Mouse (Mus musculus) large intestine, adult 2 months (tissue): ENCODE data around the gene Llcfc1. TPM values are rescaled to one million over a fixed set of nuclear protein-coding genes. Genes with fewer than 3 reads are reported as not detected.

ENCODE experiments used
- DNase-seq: peaks from one replicate; pipeline ENCODE4 v3.0.0-alpha.2; 2012; ENCODE audit warnings: low read depth, low spot score
- WGBS: fragments of 180-500 bp; shearing (Covaris S2); methylation state at CpG from one replicate; pipeline ENCODE4 v1.1.7; 2018; 5-methylcytosine and 5-hydroxymethylcytosine counted together
- polyA plus RNA-seq: library from polyadenylated mRNA; depleted of rRNA; stranded (reverse); fragments of >200 nt; gene quantifications from 2 replicates; pipeline ENCODE4 v1.2.3, GENCODE M21; 2012; rRNA removed

The Llcfc1 gene
- polyA plus RNA-seq, result not detected in 2 replicates

- WGBS, result 94% methylated on average over 2 of the region's 2 CpGs
- DNase-seq, result no peak
Measured at GRCm38 (mm10) chr6:41684131-41684530, at the start of gene Llcfc1. Gene Llcfc1 (plus strand): TSS chr6:41684431.

GRCm38 (mm10) chr6:41635211-41635610 lies 49.0 kb upstream of the Llcfc1 start:
- 45% methylated on average over 1 of the region's 1 CpGs for WGBS
- DNase-seq, result no peak

GRCm38 (mm10) chr6:41636178-41636577 lies 48.1 kb upstream of the Llcfc1 start, which contains the start of gene Trpv6:
Gene Trpv6 (minus strand): TSS chr6:41636405.
- 16% methylated on average over 5 of the region's 5 CpGs for WGBS
- DNase-seq, result no peak

DNA sequence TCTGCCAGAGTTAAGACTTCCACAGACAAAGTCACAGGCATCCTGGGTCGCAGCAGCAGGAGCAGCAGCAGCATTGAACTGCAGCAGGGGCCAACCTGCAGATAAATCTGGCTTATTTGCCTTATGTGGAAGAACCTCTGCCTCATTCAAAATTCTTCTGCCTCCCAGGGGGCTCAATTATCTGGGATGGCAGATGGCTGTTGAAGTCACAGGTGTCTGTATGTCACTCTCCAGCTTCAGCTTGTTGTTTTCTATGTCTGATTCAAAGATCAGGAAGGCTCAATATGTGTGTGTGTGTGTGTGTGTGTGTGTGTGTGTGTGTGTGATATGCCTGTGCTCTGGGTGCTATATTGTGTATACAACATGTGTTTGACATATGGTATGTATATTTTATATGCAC lies 46.8 kb upstream of the Llcfc1 start:
- no peak for DNase-seq
- WGBS, result 63% methylated on average over 1 of the region's 1 CpGs

DNA sequence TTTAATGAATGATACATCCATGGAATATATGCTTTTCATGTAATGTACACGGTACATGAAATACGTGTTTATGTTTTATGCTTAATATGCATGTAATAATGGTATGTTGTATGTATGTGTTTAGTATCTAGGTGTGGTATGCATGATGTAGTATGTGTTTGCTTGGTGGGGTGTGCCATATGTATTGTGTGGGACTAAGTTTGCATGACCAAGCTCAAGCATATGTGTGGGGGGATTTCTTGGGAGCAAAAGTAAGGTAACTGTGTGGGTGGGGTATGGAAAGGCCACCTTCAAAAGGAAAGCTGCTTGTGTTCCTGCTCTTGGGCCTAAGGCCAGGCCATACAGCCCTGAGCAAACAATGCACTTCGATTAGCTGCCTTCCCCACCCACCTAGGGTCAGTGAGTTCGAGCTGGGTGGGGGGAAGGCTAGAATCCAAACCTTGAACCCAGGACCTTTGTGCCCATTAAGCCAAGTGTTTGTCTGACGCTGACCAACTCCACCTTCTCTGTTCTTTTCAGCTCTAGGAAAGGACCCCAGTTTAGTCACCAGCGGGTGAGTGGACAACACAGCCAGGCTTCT lies 46.2 kb upstream of the Llcfc1 start:
- DNase-seq, result no peak
- 57% methylated on average over 6 of the region's 6 CpGs for WGBS

GRCm38 (mm10) chr6:41640449-41640848 lies 43.8 kb upstream of the Llcfc1 start:
- WGBS, result 73% methylated on average over 3 of the region's 3 CpGs
- no peak for DNase-seq

DNA sequence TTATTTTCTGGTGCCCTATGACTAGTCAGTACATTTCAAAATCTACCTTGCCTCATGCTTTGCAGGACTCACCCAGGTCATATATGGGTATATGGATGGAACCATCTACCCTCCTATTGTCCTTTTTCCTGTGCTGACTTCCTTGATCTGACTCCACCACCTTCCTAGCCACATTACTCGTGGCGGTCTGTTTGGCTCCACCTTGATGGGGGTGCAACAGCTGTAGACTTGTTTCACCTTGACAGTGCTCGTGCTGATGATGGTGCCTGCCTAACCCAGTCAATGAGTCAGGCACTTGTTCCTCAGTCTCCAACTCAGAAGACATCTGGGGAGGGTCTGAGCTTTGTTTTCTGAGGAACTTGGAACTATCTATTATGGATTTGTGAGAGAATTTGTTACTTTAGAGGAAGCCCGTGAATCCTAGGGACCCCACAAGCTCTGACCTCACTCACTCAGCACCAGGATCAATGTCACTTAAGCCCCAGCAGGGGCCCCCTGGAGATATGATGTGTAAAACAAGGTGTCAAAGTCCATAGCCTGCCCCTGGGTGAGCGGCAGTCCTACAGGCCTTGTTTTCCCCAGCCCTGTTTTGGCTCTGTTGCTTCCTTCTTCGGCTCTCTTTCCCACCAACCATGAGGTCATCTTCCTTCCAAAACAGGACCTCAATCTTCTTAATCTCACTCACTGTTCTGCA lies 42.9 kb upstream of the Llcfc1 start:
- DNase-seq, result no peak
- WGBS, result 54% methylated on average over 6 of the region's 6 CpGs

DNA sequence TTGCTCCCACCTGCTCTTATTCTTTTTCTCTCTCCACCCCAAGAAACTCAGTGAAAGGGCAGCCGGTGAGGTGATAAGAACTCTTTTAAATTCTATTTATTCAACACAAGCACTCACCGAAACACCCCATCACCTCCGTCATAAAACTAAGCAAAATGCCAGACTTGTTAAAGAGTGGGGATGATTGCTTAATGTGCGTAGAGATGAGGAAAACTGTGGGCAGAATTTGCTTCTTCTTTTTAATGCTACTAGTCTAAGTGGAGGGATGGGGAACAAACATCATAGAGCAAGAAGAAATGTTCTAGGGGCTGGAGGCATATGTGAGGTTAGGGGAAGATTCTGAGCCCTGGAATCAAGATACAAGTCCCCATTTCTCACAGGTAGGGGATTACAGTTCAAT lies 41.5 kb upstream of the Llcfc1 start:
- 32% methylated on average over 4 of the region's 4 CpGs for WGBS
- no peak for DNase-seq

- 37% methylated on average over 3 of the region's 3 CpGs for WGBS
- DNase-seq, result no peak
Measured at GRCm38 (mm10) chr6:41643227-41643626, 41.0 kb upstream of the Llcfc1 start.

DNA sequence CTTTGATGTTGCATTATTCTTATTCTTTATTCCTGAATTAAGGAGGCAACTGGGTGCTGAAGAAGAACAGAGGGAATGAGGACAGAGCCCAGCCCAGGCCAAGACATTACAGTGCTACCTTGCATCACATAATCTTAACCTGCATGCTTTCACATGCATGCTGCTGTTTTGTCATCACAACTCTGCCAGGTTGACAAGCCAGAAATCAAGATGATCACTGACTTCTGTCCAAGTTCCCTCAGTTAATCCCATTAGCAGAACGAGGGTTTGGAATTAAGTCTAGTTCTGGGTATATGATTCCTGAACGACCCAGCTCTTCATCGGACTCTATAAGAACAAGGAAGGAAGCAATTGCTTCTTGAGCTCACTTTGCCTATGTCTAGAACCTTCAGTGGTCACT lies 38.0 kb upstream of the Llcfc1 start:
- DNase-seq, result no peak
- WGBS, result 89% methylated on average over 3 of the region's 3 CpGs

- DNase-seq, result no peak
Measured at GRCm38 (mm10) chr6:41646672-41647071, 37.6 kb upstream of the Llcfc1 start.

DNA sequence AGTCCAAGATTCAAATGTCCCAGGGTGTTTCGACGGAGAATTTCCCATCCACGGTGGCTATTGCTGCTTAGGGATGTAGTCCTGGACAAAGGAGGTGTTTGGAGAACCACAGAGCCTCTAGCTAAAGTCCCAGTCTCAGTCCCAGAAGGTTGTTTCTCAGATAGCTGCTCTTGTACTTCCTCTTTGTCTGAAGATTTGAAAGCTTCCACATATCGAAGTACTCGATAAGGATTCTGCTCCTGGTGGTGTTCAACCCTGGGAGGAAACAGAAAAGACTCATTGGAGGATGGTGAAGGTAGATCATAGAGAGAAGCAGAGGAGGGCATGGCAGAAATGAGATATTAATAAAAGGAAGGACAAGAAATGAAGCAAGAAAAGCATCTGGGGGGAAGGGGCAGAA lies 31.1 kb upstream of the Llcfc1 start:
- WGBS, result 86% methylated on average over 5 of the region's 5 CpGs
- no peak for DNase-seq

DNA sequence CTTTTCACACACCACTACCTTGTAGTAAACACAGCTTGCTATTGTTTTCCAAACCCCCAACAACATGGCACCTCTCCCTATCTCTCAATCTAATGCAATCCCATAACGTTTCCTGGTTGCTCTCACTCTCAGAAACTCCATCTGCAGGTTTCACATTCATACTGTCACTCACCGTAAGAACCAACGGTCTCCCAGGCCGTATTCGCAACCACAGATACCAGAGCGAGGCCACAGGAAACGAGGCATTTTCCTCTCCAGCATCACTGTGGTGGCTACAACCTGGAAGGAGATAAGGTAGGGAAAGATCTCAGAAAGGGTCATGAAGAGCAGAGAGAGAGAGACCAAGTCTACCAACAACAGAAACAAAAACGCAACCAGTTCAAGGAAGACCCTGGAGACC lies 29.6 kb upstream of the Llcfc1 start:
- 76% methylated on average over 8 of the region's 8 CpGs for WGBS
- DNase-seq, result no peak

- DNase-seq, result no peak
- 66% methylated on average over 1 of the region's 1 CpGs for WGBS
Measured at GRCm38 (mm10) chr6:41658487-41658886, 25.7 kb upstream of the Llcfc1 start.

GRCm38 (mm10) chr6:41662320-41662719 lies 21.9 kb upstream of the Llcfc1 start:
- WGBS, result 18% methylated on average over 2 of the region's 2 CpGs

GRCm38 (mm10) chr6:41676530-41676929 lies 7.7 kb upstream of the Llcfc1 start:
- 90% methylated on average over 2 of the region's 2 CpGs for WGBS
- DNase-seq, result no peak

More at GRCm38 (mm10) chr6:41662320-41662719, 21.9 kb upstream of the Llcfc1 start:
- DNase-seq, result no peak

- 62% methylated on average over 1 of the region's 1 CpGs for WGBS
- DNase-seq, result no peak
Measured at GRCm38 (mm10) chr6:41680669-41681068, 3.6 kb upstream of the Llcfc1 start, which contains the start of gene Trpv5. Gene Trpv5 (minus strand): TSS chr6:41680769.

DNA sequence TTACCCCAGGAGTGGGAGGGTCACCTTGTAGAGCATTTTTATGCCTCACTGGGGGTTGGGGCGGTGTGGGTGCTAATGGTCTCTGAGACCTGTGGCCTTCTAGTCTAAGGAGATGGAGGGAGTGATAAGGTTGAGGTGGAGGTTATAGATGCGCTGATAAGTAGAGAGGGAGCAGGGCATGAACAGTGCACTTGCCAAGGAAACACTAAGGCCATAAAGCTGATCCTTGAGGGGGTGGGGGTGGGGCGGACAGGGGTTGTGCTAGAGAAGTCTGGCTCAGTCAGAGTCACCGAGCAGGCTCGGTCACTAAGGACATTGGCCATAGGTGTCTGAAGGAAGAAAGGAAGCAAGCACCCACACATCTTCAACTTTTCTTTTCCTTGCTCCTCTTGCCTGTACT lies 2.6 kb upstream of the Llcfc1 start:
- 33% methylated on average over 5 of the region's 5 CpGs for WGBS
- DNase-seq, result no peak

GRCm38 (mm10) chr6:41684911-41685310 lies 680 bp downstream of the Llcfc1 start:
- WGBS, result 69% methylated on average over 5 of the region's 5 CpGs
- DNase-seq, result no peak

DNA sequence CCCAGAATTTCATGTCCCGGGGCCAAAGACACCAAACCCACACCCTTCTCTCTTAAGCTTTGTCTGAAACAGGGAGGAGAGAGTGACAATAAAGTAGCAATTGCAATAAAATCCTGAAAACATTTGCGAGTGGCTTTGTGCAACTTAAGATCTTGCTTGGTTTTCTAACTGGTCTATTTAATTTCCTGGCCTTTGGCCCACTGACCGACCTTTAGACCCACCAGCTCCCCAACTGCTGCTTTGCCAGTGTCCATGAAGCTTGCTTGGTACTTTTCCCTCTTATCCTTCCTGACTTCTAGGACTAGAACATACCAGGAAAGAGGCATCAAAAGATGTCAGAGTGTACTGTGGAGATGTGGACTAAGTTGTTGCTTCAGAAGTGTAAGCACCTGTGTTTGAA lies 1.4 kb downstream of the Llcfc1 start:
- WGBS, result 37% methylated on average over 3 of the region's 3 CpGs
- no peak for DNase-seq

DNA sequence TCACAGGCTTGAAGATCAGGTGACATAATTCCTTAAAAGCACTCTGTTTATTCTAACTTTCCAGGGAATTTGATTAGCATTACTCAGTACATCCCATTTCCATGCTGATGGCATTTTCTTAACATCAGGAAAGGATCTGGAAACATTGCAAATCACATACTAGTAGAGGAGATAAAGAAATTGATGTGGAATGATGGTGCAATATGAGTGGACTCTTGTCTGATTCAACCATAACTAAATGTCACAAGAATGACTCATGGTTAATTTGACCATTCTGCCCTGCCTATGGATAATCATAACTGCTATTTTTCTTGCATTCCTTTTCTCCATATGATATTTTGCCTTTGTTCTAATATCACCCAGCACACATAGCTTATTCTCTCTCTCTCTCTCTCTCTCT lies 8.0 kb downstream of the Llcfc1 start:
- no peak for DNase-seq

GRCm38 (mm10) chr6:41694407-41694806 lies 10.2 kb downstream of the Llcfc1 start:
- WGBS, result 77% methylated on average over 1 of the region's 1 CpGs
- no peak for DNase-seq
